In the genomic region with DNA sequence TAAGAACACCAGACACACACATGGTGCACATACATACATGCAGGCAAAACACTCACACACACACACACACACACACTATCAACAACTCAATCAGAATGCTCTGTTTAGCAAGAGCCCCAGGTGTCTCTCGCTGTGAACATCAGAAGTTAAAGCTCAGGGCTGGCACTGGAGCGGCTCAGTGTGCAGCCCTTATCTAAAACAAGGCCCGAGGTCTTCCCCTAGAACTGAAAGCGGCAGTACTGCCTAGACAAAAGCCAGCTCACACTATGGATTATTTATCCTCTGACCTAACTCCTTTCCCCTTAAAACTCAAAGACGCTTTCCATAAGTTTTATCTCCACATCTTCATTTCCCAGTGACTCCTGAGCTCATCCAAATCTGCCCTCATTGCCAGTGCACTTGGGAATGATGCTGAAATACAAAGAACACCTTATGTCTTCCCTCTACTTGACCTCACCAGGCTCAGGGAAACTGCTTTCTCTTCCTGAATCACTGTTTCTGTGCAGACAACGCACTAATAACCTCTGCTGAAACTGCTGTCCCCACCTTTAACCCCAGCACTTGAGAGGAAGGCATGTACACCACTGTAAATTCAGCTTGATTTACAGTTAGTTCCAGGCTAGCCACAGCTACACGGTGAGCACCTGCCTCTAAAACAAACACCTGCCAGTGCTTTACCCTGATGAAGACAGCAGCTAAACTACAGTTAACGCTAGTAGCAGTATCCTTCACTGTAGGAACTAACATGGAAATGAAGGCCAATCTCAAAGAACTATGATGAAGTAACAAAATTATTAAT, we compare ENCODE assay signal across 23 mouse cellular contexts. TPM values are rescaled to one million over a fixed set of nuclear protein-coding genes. Genes with fewer than 3 reads are reported as not detected.
DNase-seq lines count a peak whose midpoint lies in the region; ATAC-seq and TF ChIP-seq lines count a peak whose summit lies in the region.
"Had no signal": no experiment of that assay in that cellular context is flagged by ENCODE, and none has a peak within 500 bp of the region (broad histone marks: within the 10 kb centered on the region; RNA-seq: fewer than 3 reads in every experiment).

No protein-coding gene starts in this region.

- no peak for TF ChIP-seq RAD21 in MEL (IDR thresholded peaks at IDR 0.05; ENCODE audit: low read depth, low read length)

- no peak for DNase-seq in heart, postnatal 10 days
- peak; percentile 37 for DNase-seq in MEL (ENCODE audit: low read depth, low spot score)
- DNase-seq in liver, embryonic 11.5 days (ENCODE audit: low spot score): no peak
- DNase-seq in layer of hippocampus, adult 9-11 months: no peak
- no peak for DNase-seq in Muller cell, postnatal 12 days (ENCODE audit: inconsistent ontology term)
- DNase-seq: adrenal gland, postnatal 36 days; cerebellum, adult 11-12 months; cerebellum, postnatal 14 days; forebrain, postnatal 0 days; kidney, adult 18-20 months; kidney, postnatal 10 days; lung, embryonic 14.5 days; lung, postnatal 36 days; retina, postnatal 1 day; right cerebral cortex, postnatal 4 days had no signal

- TF ChIP-seq POLR2A in MEL (IDR thresholded peaks at IDR 0.05; ENCODE audit: control insufficient read depth in 1 of 2, insufficient read depth in 1 of 2, low read depth in 1 of 2, low read length in 2 of 2, poor library complexity in 1 of 2): no peak

- peak overlapping the region; percentile 60 for H3K9ac ChIP-seq in heart, embryonic 13.5 days
- H3K9ac ChIP-seq in MEL (ENCODE audit: control insufficient read depth, low read depth, low read length, poor library complexity, severe bottlenecking): no peak overlapping the region
- no peak overlapping the region for H3K9ac ChIP-seq in liver, embryonic 11.5 days (ENCODE audit: low read depth, low read length)
- H3K9ac ChIP-seq: embryonic facial prominence, embryonic 15.5 days; forebrain, postnatal 0 days; hindbrain, embryonic 14.5 days; lung, embryonic 14.5 days had no signal

- no peaks in the 10 kb centered on the region for H3K27me3 ChIP-seq in heart, embryonic 13.5 days (replicated peaks)
- no peaks in the 10 kb centered on the region for H3K27me3 ChIP-seq in MEL (ENCODE audit: control insufficient read depth in 1 of 2, insufficient read depth in 2 of 2, low read length in 2 of 2)
- no peaks in the 10 kb centered on the region for H3K27me3 ChIP-seq in liver, embryonic 11.5 days (replicated peaks; ENCODE audit: control insufficient read depth, insufficient read depth, low read length)
- H3K27me3 ChIP-seq: embryonic facial prominence, embryonic 15.5 days had no signal

- TF ChIP-seq CTCF in MEL (IDR thresholded peaks at IDR 0.05 in 2 of 3, conservative IDR thresholded peaks at IDR 0.05 in 1 of 3; ENCODE audit: control insufficient read depth in 1 of 3, insufficient read depth in 1 of 3, low read depth in 2 of 3, low read length in 3 of 3, poor library complexity in 1 of 3, severe bottlenecking in 1 of 3): no peak

- 33% methylated on average over 8 of the region's 8 CpGs for WGBS in heart, embryonic 13.5 days
- 52% methylated on average over 8 of the region's 8 CpGs for WGBS in liver, embryonic 11.5 days

- H3K4me2 ChIP-seq in heart, embryonic 13.5 days: peak overlapping the region; percentile 30; the same call in 1 of the 2 replicates
- H3K4me2 ChIP-seq in liver, embryonic 11.5 days: peak overlapping the region; percentile 15; the same call in 1 of the 2 replicates
- H3K4me2 ChIP-seq: embryonic facial prominence, embryonic 15.5 days; hindbrain, embryonic 14.5 days; lung, embryonic 14.5 days had no signal

- H3K27ac ChIP-seq in heart, embryonic 13.5 days (replicated peaks): peak overlapping the region; percentile 43
- H3K27ac ChIP-seq in MEL (ENCODE audit: control insufficient read depth, low read depth, low read length): no peak overlapping the region
- peak overlapping the region; percentile 38; the same call in 1 of the 2 replicates for H3K27ac ChIP-seq in liver, embryonic 11.5 days (ENCODE audit: low read depth, low read length)
- H3K27ac ChIP-seq: embryonic facial prominence, embryonic 15.5 days; forebrain, embryonic 10.5 days; hindbrain, embryonic 14.5 days; left cerebral cortex, adult 2 months had no signal

- peaks cover 57% of the 10 kb centered on the region for H3K79me2 ChIP-seq in MEL (ENCODE audit: control insufficient read depth, insufficient read depth, low read length, poor library complexity)

- no peak for TF ChIP-seq EP300 in MEL (IDR thresholded peaks at IDR 0.05; ENCODE audit: low read depth in 1 of 2, low read length in 2 of 2)

- intact Hi-C loops in heart, postnatal 10 days (cut with DNase I): no loop called here

- H3K36me3 ChIP-seq in heart, embryonic 13.5 days: peaks cover 21% of the 10 kb centered on the region
- peaks cover 16 to 42% of the 10 kb centered on the region in 2 experiments for H3K36me3 ChIP-seq in MEL (ENCODE audit: control insufficient read depth in 1 of 2, insufficient read depth in 2 of 2, low read length in 2 of 2)
- H3K36me3 ChIP-seq in liver, embryonic 11.5 days (ENCODE audit: control insufficient read depth, insufficient read depth, low read length): peaks cover 14% of the 10 kb centered on the region; the same call in 1 of the 2 replicates

- peaks cover 47% of the 10 kb centered on the region for H3K4me1 ChIP-seq in heart, embryonic 13.5 days
- peaks cover 30 to 33% of the 10 kb centered on the region in 2 experiments for H3K4me1 ChIP-seq in MEL (ENCODE audit: control insufficient read depth in 1 of 2, insufficient read depth in 2 of 2, low read length in 2 of 2)
- H3K4me1 ChIP-seq in liver, embryonic 11.5 days (replicated peaks; ENCODE audit: control insufficient read depth, insufficient read depth, low read length): peaks cover 32% of the 10 kb centered on the region
- H3K4me1 ChIP-seq: forebrain, embryonic 10.5 days had no signal

- no peak for ATAC-seq in heart, embryonic 13.5 days (ENCODE audit: extremely low read depth, insufficient number of reproducible peaks, low FRiP score, low TSS enrichment)
- no peak for ATAC-seq in liver, embryonic 11.5 days (replicated peaks; ENCODE audit: low FRiP score)
- ATAC-seq in megakaryocyte, adult 5-6 weeks (ENCODE audit: poor library complexity, severe bottlenecking): 0 out of 2 replicates have a peak, but pooled peaks have one; percentile 18
- ATAC-seq in activated CD4-positive, CD25-positive, alpha-beta regulatory T cell, adult 4 months: no peak
- ATAC-seq: forebrain, postnatal 0 days had no signal

- no peak overlapping the region for H3K4me3 ChIP-seq in heart, embryonic 13.5 days
- H3K4me3 ChIP-seq in MEL (ENCODE audit: control insufficient read depth in 1 of 2, insufficient read depth in 1 of 2, low read depth in 2 of 2, low read length in 2 of 2): no peak overlapping the region; a peak in 1 of 4 replicates
- no peak overlapping the region; the same call in 1 of the 2 replicates for H3K4me3 ChIP-seq in liver, embryonic 11.5 days (ENCODE audit: low read depth, low read length)
- H3K4me3 ChIP-seq: embryonic facial prominence, embryonic 15.5 days; forebrain, embryonic 10.5 days; left cerebral cortex, adult 2 months had no signal

- no peaks in the 10 kb centered on the region for H3K9me3 ChIP-seq in heart, embryonic 13.5 days
- no peaks in the 10 kb centered on the region for H3K9me3 ChIP-seq in MEL (replicated peaks; ENCODE audit: insufficient read depth, low read length)
- H3K9me3 ChIP-seq in liver, embryonic 11.5 days (ENCODE audit: control insufficient read depth, low read length): no peaks in the 10 kb centered on the region
- H3K9me3 ChIP-seq: embryonic facial prominence, embryonic 15.5 days; forebrain, embryonic 10.5 days; G1E had no signal

TF ChIP-seq in MEL, 35 proteins besides CTCF, POLR2A, EP300 and RAD21:
- no peak for TF ChIP-seq POLR2AphosphoS5 (IDR thresholded peaks at IDR 0.05; ENCODE audit: borderline replicate concordance, low read depth, low read length)
- TF ChIP-seq GATA1 (IDR thresholded peaks at IDR 0.05; ENCODE audit: low read depth, low read length): 0 out of 2 replicates have a peak, but pooled peaks have one; percentile 10

RNA-seq across cellular contexts. Expression of a gene that starts 11.3 kb away (rescaled TPM):
- polyA plus RNA-seq in heart, embryonic 13.5 days (2015; fragmentation: Nextera tagmentation; extraction: Ambion mirVana): 28.7 and 32.0 TPM in 2 replicates
- total RNA-seq in heart, postnatal 10 days (2021): 10 to 100 TPM; 95.8 to 97.3 TPM
- total RNA-seq in MEL (2012; rRNA removed): 67.3 and 72.0 TPM in 2 replicates
- polyA plus RNA-seq in MEL (2012; ENCODE audit: insufficient read depth in 1 of 2, insufficient read length in 2 of 2, low read depth in 1 of 2, low replicate concordance in 2 of 2, missing spikeins in 1 of 2): 100 to 1,000 TPM in 1 of 2 experiments, 10 to 100 TPM in 1; 55.2 to 248 TPM
- polyA plus RNA-seq in liver, embryonic 11.5 days (2014; fragmentation: Nextera tagmentation; extraction: Ambion mirVana): 59.4 and 60.0 TPM in 2 replicates
- 47.5 and 49.2 TPM in 2 replicates for total RNA-seq in megakaryocyte, adult 5-6 weeks (2015)
- 89.7 and 96.1 TPM in 2 replicates for total RNA-seq in megakaryocyte, adult 5-6 weeks (2017)
- polyA plus RNA-seq in activated CD4-positive, CD25-positive, alpha-beta regulatory T cell, adult 4 months (2017; shearing (Covaris generic)): 10 to 100 TPM; 58.5 to 73.1 TPM
